In the genomic region with DNA sequence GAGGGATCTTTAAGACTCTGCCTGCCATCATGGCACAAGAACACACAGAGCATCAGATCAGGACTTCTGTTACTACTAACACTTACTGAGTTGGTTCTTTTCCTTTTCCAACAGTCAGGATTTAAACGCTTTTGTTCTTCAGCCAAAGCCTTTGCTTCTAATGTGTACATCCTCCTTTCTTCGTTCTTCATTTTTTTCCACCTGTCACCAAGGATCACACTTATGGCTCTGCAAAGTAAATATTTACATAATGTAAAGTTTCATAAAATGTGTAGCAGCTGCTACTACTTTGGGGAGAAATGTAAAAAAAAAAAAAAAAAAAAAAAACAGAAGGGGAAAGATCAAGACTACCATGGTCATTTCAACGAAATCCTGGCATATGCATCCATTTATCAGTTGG, we compare ENCODE assay signal across 25 mouse cellular contexts.
"Had no signal": no experiment of that assay in that cellular context is flagged by ENCODE, and none has a peak within 500 bp of the region (broad histone marks: within the 10 kb centered on the region; RNA-seq: fewer than 3 reads in every experiment).

No protein-coding gene starts in this region.

- H3K4me3 ChIP-seq: heart, adult 2 months; heart, embryonic 13.5 days; heart, embryonic 15.5 days; hindbrain, embryonic 13.5 days; hindbrain, embryonic 15.5 days; kidney, embryonic 15.5 days; limb, embryonic 13.5 days; limb, embryonic 15.5 days had no signal

- H3K27ac ChIP-seq: heart, adult 2 months; heart, embryonic 13.5 days; heart, embryonic 15.5 days; hindbrain, embryonic 13.5 days; hindbrain, embryonic 15.5 days; hindbrain, postnatal 0 days; kidney, embryonic 15.5 days; kidney, postnatal 0 days; limb, embryonic 13.5 days; limb, embryonic 15.5 days had no signal

- H3K4me1 ChIP-seq: heart, embryonic 13.5 days; heart, embryonic 15.5 days; hindbrain, embryonic 13.5 days; hindbrain, embryonic 15.5 days; kidney, embryonic 15.5 days had no signal

- DNase-seq: gastrocnemius, postnatal 14 days; gastrocnemius, postnatal 36 days; heart, adult 11 months; heart, adult 2 months; heart, postnatal 14 days; heart, postnatal 36 days; kidney, adult 11 months; kidney, adult 2 months; kidney, adult 9 months; kidney, postnatal 14 days; kidney, postnatal 36 days; layer of hippocampus, adult 9-11 months; layer of hippocampus, postnatal 36 days; left cerebral cortex, postnatal 4 days had no signal

- H3K9me3 ChIP-seq: heart, embryonic 13.5 days; heart, embryonic 15.5 days; hindbrain, embryonic 13.5 days; hindbrain, embryonic 15.5 days; kidney, embryonic 15.5 days; limb, embryonic 13.5 days; limb, embryonic 15.5 days had no signal

- H3K4me2 ChIP-seq: heart, embryonic 11.5 days; heart, embryonic 13.5 days; heart, embryonic 15.5 days; hindbrain, embryonic 13.5 days; hindbrain, embryonic 15.5 days; kidney, embryonic 15.5 days; limb, embryonic 13.5 days; limb, embryonic 15.5 days had no signal

- H3K9ac ChIP-seq: heart, embryonic 13.5 days; heart, embryonic 15.5 days; hindbrain, embryonic 13.5 days; hindbrain, embryonic 15.5 days; kidney, embryonic 15.5 days; limb, embryonic 13.5 days; limb, embryonic 15.5 days had no signal

- ATAC-seq: hindbrain, postnatal 0 days; intestine, embryonic 16.5 days had no signal

- H3K27me3 ChIP-seq: heart, embryonic 13.5 days; heart, embryonic 15.5 days; hindbrain, embryonic 13.5 days; hindbrain, embryonic 15.5 days; kidney, embryonic 15.5 days; limb, embryonic 13.5 days; limb, embryonic 15.5 days had no signal
